Mouse (Mus musculus) lung, embryonic 14.5 days (tissue): ENCODE data around the gene Mxi1. TPM values are rescaled to one million over a fixed set of nuclear protein-coding genes. Genes with fewer than 3 reads are reported as not detected.
A peak's percentile ranks its signal among the peaks of the same experiment; 100 is the strongest.

ENCODE experiments used
- ATAC-seq: fragments of 200-750 bp; cut with Nextera tagmentation; 2 replicates; pipeline ENCODE4 v1.8.0; 2017; ENCODE audit warnings: mild to moderate bottlenecking, moderate TSS enrichment, moderate library complexity; ENCODE audit not compliant: insufficient read depth
- DNase-seq: peaks from one replicate; pipeline ENCODE4 v3.0.0-alpha.2; 2015
- H3K27ac ChIP-seq: fragments of 300-500 bp; sonication (generic); 2 replicates; pipeline ENCODE4 v1.5.1; 2014; ENCODE audit warnings: low read depth, mild to moderate bottlenecking, moderate library complexity
- H3K27me3 ChIP-seq: fragments of 300-500 bp; sonication (generic); 2 replicates; pipeline ENCODE4 v1.6.1; 2014; ENCODE audit warnings: low read length, control low read depth; ENCODE audit not compliant: insufficient read depth
- H3K36me3 ChIP-seq: fragments of 300-500 bp; sonication (generic); 2 replicates; pipeline ENCODE4 v1.6.1; 2014; ENCODE audit warnings: control low read depth; ENCODE audit not compliant: insufficient read depth
- H3K4me1 ChIP-seq: fragments of 300-500 bp; sonication (generic); 2 replicates; pipeline ENCODE4 v1.6.1; 2014; ENCODE audit warnings: antibody characterized with exemption, control low read depth; ENCODE audit not compliant: insufficient read depth
- H3K4me2 ChIP-seq: fragments of 300-500 bp; sonication (generic); 2 replicates; pipeline ENCODE4 v1.6.1; 2014; ENCODE audit warnings: mild to moderate bottlenecking
- H3K4me3 ChIP-seq: fragments of 300-500 bp; sonication (generic); 2 replicates; pipeline ENCODE4 v1.5.1; 2014; ENCODE audit warnings: low read depth, low read length
- H3K9ac ChIP-seq: fragments of 300-500 bp; sonication (generic); 2 replicates; pipeline ENCODE4 v1.6.1; 2014
- H3K9me3 ChIP-seq: fragments of 300-500 bp; sonication (generic); 2 replicates; pipeline ENCODE4 v1.6.1; 2016; ENCODE audit warnings: low read depth, low read length, control low read depth
- CTCF ChIP-seq: IDR thresholded peaks from 2 replicates; pipeline ENCODE4 v1.5.1; 2016; ENCODE audit warnings: antibody characterized with exemption, low read depth
- WGBS: fragments of 180-500 bp; shearing (Covaris S2); extraction: QIAGEN DNeasy Blood & Tissue Kit; methylation state at CpG from one replicate; pipeline ENCODE4 v1.1.7; 2014; 5-methylcytosine and 5-hydroxymethylcytosine counted together
- polyA plus RNA-seq: library from polyadenylated mRNA; unstranded; fragments of >200 nt; fragmentation: Nextera tagmentation; extraction: Ambion mirVana; gene quantifications from 2 replicates; pipeline ENCODE4 v1.2.1, GENCODE M21; 2014

The Mxi1 gene
- polyA plus RNA-seq, 1 experiment from 2014 or later, result 36.7 TPM

- Histone ChIP-seq H3K4me3 (no peak overlapping the region), H3K4me1 (peaks cover 12% of the 10 kb centered on the region), H3K9me3 (no peaks in the 10 kb centered on the region), H3K36me3 (no peaks in the 10 kb centered on the region), H3K4me2 (no peak overlapping the region), H3K27ac (no peak overlapping the region), H3K27me3 (no peaks in the 10 kb centered on the region), H3K9ac (no peak overlapping the region)
- TF ChIP-seq CTCF, result no peak
- DNase-seq, result no peak
- WGBS, result 49% methylated on average over 8 of the region's 8 CpGs
- ATAC-seq, result peak; percentile 45; the same call in 1 of the 2 replicates
These were observed 98.1 kb downstream of the Mxi1 start for GRCm38 (mm10) chr19:53408398-53408797.

DNA sequence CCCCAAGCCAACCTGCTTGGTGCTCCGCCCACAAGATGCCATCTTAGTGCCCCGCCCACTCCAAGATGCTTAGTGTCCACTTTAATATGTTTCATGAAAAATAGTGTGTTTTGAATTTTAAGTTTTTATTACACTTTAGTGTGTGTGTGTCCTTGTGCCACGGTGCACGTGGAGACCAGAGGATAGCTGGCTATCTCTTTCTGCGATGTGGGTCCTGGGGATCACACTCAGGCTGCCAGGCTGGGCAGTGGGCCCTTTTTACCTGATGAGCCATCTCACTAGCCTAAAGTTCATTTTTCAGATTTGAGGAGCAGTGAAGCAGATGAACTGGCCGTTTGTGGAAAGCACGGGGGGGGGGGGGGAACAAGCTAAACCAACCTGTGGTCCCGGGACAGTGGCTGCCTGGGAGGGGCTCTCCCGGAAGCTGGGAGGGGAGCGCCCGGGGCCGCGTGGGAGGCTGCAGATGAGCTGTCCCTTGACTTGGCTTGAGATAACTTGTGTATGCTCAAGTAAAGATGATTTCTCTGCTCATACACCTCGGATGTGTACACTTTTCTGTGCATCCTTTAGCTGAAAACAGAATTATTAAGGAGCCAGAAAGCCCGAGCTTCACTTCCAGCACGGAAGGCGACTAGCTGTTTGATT lies 99.5 kb downstream of the Mxi1 start:
- H3K9ac ChIP-seq, result no peak overlapping the region

DNA sequence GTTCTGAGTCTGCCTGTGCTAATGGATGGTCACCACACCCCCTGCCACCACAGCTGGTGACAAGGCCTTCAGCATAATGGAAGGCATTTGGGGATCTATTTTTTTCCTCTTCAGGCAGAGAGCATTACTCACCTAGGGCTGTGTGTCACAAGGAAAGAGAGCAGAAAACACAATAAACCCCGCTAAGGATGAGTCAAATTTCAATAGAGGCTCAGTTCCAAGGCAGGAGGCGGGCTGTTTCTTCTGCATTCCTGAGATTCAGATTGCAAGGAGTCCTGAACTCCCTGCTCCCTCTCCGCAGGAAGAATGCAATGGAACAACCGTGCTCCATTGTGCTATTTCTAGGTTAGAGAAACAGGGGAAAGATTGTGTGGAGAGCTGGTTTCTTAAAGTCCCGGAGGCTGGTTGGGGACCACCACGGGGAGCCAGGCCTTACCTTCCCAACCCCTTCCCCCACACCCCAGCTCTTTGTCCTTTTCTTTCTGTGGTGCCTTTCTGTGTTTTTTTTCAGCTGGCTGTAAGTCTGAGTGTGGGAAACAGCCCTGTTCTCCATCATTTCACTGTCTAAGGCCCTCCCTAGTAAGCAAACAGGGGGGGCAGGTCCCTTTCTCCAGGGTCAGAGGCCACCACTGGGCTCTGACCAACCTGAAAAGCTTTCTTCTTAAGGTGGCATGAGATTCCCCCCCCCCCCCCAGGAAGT lies 102.0 kb downstream of the Mxi1 start:
- 17% methylated on average over 6 of the region's 6 CpGs for whole genome bisulfite sequencing
- Histone ChIP-seq H3K4me1 (peaks cover 12% of the 10 kb centered on the region), H3K9me3 (no peaks in the 10 kb centered on the region), H3K36me3 (no peaks in the 10 kb centered on the region), H3K4me3 (no peak overlapping the region), H3K9ac (no peak overlapping the region), H3K27me3 (no peaks in the 10 kb centered on the region), H3K27ac (peak overlapping the region; percentile 78), H3K4me2 (no peak overlapping the region)
- no peak for TF ChIP-seq CTCF
- peak; percentile 60 for DNase-seq
- ATAC-seq, result peak; percentile 39; the same call in 1 of the 2 replicates

More for the DNA sequence above, 99.5 kb downstream of the Mxi1 start:
- DNase-seq (no peak), ATAC-seq (no peak)
- H3K4me3 ChIP-seq, result no peak overlapping the region
- peaks cover 12% of the 10 kb centered on the region for H3K4me1 ChIP-seq
- no peaks in the 10 kb centered on the region for H3K27me3 ChIP-seq
- H3K27ac ChIP-seq, result no peak overlapping the region
- peak overlapping the region; percentile 29; the same call in 1 of the 2 replicates for H3K4me2 ChIP-seq
- TF ChIP-seq CTCF, result no peak
- no peaks in the 10 kb centered on the region for H3K36me3 ChIP-seq
- WGBS, result 45% methylated on average over 17 of the region's 17 CpGs
- no peaks in the 10 kb centered on the region for H3K9me3 ChIP-seq

- no peak overlapping the region for H3K27ac ChIP-seq
These were observed 103.5 kb downstream of the Mxi1 start for GRCm38 (mm10) chr19:53413617-53414380.

DNA sequence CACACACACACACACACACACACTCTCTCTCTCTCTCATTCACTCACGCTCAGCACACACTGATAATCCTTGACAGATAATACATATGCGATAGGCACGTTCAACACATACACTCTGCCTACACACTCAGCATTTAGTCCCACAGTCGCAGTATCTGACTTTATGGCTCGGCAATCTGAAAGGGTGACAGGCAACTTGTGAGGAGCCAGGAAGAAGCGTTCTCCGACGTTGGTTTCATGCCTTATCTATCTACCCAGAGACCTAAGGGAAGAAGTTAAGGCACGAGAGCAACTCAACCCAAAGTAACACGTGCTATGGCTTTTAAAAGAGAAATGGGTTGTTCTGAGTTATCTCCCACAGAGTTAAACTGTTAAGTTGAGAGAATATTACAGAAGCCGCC lies 104.3 kb downstream of the Mxi1 start:
- TF ChIP-seq CTCF, result no peak
- ATAC-seq (no peak), DNase-seq (no peak)
- Histone ChIP-seq H3K9ac (no peak overlapping the region), H3K27ac (no peak overlapping the region), H3K27me3 (no peaks in the 10 kb centered on the region), H3K4me2 (no peak overlapping the region), H3K36me3 (no peaks in the 10 kb centered on the region), H3K4me3 (no peak overlapping the region), H3K9me3 (no peaks in the 10 kb centered on the region), H3K4me1 (peaks cover 12% of the 10 kb centered on the region)
- WGBS, result 56% methylated on average over 11 of the region's 11 CpGs

More at GRCm38 (mm10) chr19:53413617-53414380, 103.5 kb downstream of the Mxi1 start:
- Histone ChIP-seq H3K9ac (no peak overlapping the region), H3K4me2 (no peak overlapping the region), H3K4me3 (no peak overlapping the region), H3K4me1 (peaks cover 12% of the 10 kb centered on the region), H3K27me3 (no peaks in the 10 kb centered on the region), H3K36me3 (no peaks in the 10 kb centered on the region), H3K9me3 (no peaks in the 10 kb centered on the region)
- WGBS, result 75% methylated on average over 15 of the region's 15 CpGs
- no peak for TF ChIP-seq CTCF
- no peak for DNase-seq
- ATAC-seq, result no peak

DNA sequence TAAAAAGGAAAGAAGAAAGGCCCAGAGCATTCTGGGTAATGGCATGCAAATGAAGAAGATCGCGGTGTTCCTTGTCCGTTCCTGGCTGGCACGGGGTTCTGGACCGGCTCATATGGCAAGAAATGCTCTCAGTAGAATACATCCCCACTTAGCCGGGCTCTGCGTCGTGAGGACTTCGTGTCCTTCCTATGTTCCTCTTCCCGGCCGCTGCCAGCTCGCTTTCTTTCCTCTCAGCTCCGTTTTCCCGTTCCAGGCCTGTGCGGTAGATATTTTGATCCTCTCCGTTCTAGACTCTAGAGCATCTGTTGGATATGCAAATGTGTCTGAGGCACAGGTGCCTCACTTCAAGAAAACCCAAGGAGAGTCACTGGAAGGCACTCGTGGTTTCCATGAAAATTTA lies 104.9 kb downstream of the Mxi1 start:
- no peak for TF ChIP-seq CTCF
- H3K4me2 ChIP-seq, result no peak overlapping the region
- 84% methylated on average over 17 of the region's 17 CpGs for WGBS
- no peak for ATAC-seq
- no peaks in the 10 kb centered on the region for H3K27me3 ChIP-seq
- H3K4me3 ChIP-seq, result no peak overlapping the region
- H3K27ac ChIP-seq, result no peak overlapping the region
- no peaks in the 10 kb centered on the region for H3K9me3 ChIP-seq
- H3K9ac ChIP-seq, result no peak overlapping the region
- no peaks in the 10 kb centered on the region for H3K36me3 ChIP-seq
- peaks cover 12% of the 10 kb centered on the region for H3K4me1 ChIP-seq
- no peak for DNase-seq

DNA sequence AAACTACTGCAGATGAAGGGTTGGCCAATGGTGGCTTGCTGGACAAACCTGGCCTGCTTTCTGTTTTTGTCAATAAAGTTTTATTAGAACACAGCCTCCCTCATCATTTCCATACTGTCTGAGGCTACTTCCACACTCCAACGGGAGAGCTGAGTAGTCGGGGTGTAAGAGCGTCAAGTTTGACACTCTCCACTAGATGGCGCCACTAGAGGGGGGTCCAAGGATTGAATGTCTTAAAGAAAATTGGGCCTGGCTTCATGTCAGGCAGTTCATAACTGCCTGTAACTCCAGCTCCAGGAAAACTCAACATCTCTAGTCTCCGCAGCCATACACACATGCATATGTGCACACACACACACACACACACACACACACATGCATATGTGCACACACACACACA lies 109.5 kb downstream of the Mxi1 start:
- Histone ChIP-seq H3K36me3 (no peaks in the 10 kb centered on the region), H3K9me3 (no peaks in the 10 kb centered on the region), H3K4me2 (no peak overlapping the region), H3K9ac (no peak overlapping the region), H3K4me3 (no peak overlapping the region), H3K4me1 (peaks cover 5% of the 10 kb centered on the region; the same call in 1 of the 2 replicates), H3K27me3 (no peaks in the 10 kb centered on the region), H3K27ac (no peak overlapping the region)
- ATAC-seq (no peak), DNase-seq (peak; percentile 86)
- peak; percentile 73 for TF ChIP-seq CTCF
- WGBS, result 39% methylated on average over 5 of the region's 5 CpGs
